Mouse (Mus musculus) CH12.LX (cell line): Measurements from ENCODE around the gene Krt87. TPM values are rescaled to one million over a fixed set of nuclear protein-coding genes. Genes with fewer than 3 reads are reported as not detected.

Source experiments
- DNase-seq: peaks from one replicate; pipeline ENCODE4 v3.0.0-alpha.2; 2013; ENCODE audit errors: extremely low read depth
- H3K27ac ChIP-seq: 2 replicates; pipeline ENCODE4 v1.5.1; 2012; ENCODE audit warnings: low read depth, mild to moderate bottlenecking, control low read depth, moderate library complexity; ENCODE audit not compliant: insufficient read depth
- H3K27me3 ChIP-seq: replicated peaks from 2 replicates; pipeline ENCODE3; 2012; ENCODE audit warnings: inconsistent platforms
- H3K36me3 ChIP-seq, 2 experiments: replicated peaks in 1 of 2; 2 replicates each; pipeline versions ENCODE3 to v1.6.1; 2012; ENCODE audit warnings: inconsistent platforms in 1 of 2, low read length in 1 of 2, mild to moderate bottlenecking in 1 of 2, mixed read lengths in 1 of 2, moderate library complexity in 1 of 2; ENCODE audit not compliant: control insufficient read depth in 1 of 2, insufficient read depth in 1 of 2
- H3K4me1 ChIP-seq, 2 experiments: 2 replicates each; pipeline ENCODE4 v1.6.1; 2012; ENCODE audit warnings: inconsistent platforms in 1 of 2, moderate library complexity in 1 of 2; ENCODE audit not compliant: insufficient read depth in 2 of 2, control insufficient read depth in 1 of 2
- H3K4me2 ChIP-seq: 2 replicates; pipeline ENCODE4 v1.6.1; 2012; ENCODE audit warnings: low read depth, mild to moderate bottlenecking, control low read depth; ENCODE audit not compliant: poor library complexity, insufficient read depth, severe bottlenecking
- H3K4me3 ChIP-seq, 3 experiments: fragments of 150-350 bp in 1 of 3; sonication (generic) in 1 of 3; replicated peaks in 1 of 3; 2 replicates each; pipeline versions ENCODE3 to v1.5.1; 2011 to 2012; ENCODE audit warnings: low read depth in 2 of 3, low read length in 2 of 3, mild to moderate bottlenecking in 2 of 3, moderate library complexity in 2 of 3, control low read depth in 1 of 3, improper control_type of control experiment in 1 of 3, inconsistent platforms in 1 of 3, mixed read lengths in 1 of 3; ENCODE audit not compliant: poor library complexity in 1 of 3
- H3K79me2 ChIP-seq: replicated peaks from 2 replicates; pipeline ENCODE4 v1.6.1; 2012; ENCODE audit warnings: mild to moderate bottlenecking, moderate library complexity; ENCODE audit not compliant: control insufficient read depth, poor library complexity, insufficient read depth, severe bottlenecking; ENCODE audit errors: extremely low read depth
- H3K9ac ChIP-seq: 2 replicates; pipeline ENCODE4 v1.6.1; 2012; ENCODE audit warnings: low read depth, mild to moderate bottlenecking, control low read depth, moderate library complexity; ENCODE audit not compliant: insufficient read depth
- H3K9me3 ChIP-seq: replicated peaks from 2 replicates; pipeline ENCODE3; 2012; ENCODE audit warnings: low read length, inconsistent platforms, mixed read lengths
- BHLHE40 ChIP-seq: IDR thresholded peaks from 2 replicates; pipeline ENCODE4 v1.6.1; 2011; ENCODE audit warnings: mild to moderate bottlenecking, low read depth, low read length, improper control_type of control experiment
- EP300 ChIP-seq: IDR thresholded peaks from 2 replicates; pipeline ENCODE4 v1.6.1; 2011; ENCODE audit warnings: low read length, improper control_type of control experiment
- ETS1 ChIP-seq: conservative IDR thresholded peaks from 2 replicates; pipeline ENCODE4 v1.6.1; 2012; ENCODE audit warnings: low read depth, mild to moderate bottlenecking, inconsistent platforms, low read length, improper control_type of control experiment, moderate library complexity
- HCFC1 ChIP-seq: IDR thresholded peaks from 2 replicates; pipeline ENCODE4 v1.6.1; 2012; ENCODE audit warnings: low read depth, mild to moderate bottlenecking, inconsistent platforms, low read length, improper control_type of control experiment
- IRF4 ChIP-seq: IDR thresholded peaks from 2 replicates; pipeline ENCODE4 v1.6.1; 2014; ENCODE audit warnings: low read depth, mild to moderate bottlenecking, inconsistent platforms, low read length, improper control_type of control experiment
- JUN ChIP-seq: IDR thresholded peaks from 2 replicates; pipeline ENCODE4 v1.6.1; 2011; ENCODE audit warnings: low read depth, mild to moderate bottlenecking, low read length, improper control_type of control experiment, moderate library complexity; ENCODE audit not compliant: insufficient read depth
- JUND ChIP-seq: conservative IDR thresholded peaks from 2 replicates; pipeline ENCODE4 v1.6.1; 2011; ENCODE audit warnings: low read depth, low read length, improper control_type of control experiment
- KAT2A ChIP-seq: IDR thresholded peaks from 2 replicates; pipeline ENCODE4 v1.6.1; 2012; ENCODE audit warnings: low read length, improper control_type of control experiment, inconsistent platforms; ENCODE audit not compliant: insufficient replicate concordance
- MAFK ChIP-seq: IDR thresholded peaks from 2 replicates; pipeline ENCODE4 v1.6.1; 2011; ENCODE audit warnings: low read length, improper control_type of control experiment; ENCODE audit not compliant: insufficient replicate concordance
- MAZ ChIP-seq: IDR thresholded peaks from 2 replicates; pipeline ENCODE4 v1.6.1; 2012; ENCODE audit warnings: low read depth, mild to moderate bottlenecking, inconsistent platforms, low read length, improper control_type of control experiment, moderate library complexity
- MEF2A ChIP-seq: IDR thresholded peaks from 2 replicates; pipeline ENCODE4 v1.6.1; 2014; ENCODE audit warnings: low read depth, mild to moderate bottlenecking, inconsistent platforms, low read length, improper control_type of control experiment, borderline replicate concordance
- POLR2AphosphoS2 ChIP-seq: IDR thresholded peaks from 2 replicates; pipeline ENCODE4 v1.6.1; 2011; ENCODE audit warnings: low read depth, low read length, improper control_type of control experiment
- SIN3A ChIP-seq: IDR thresholded peaks from 2 replicates; pipeline ENCODE4 v1.6.1; 2012; ENCODE audit warnings: low read length, improper control_type of control experiment, inconsistent platforms
- USF2 ChIP-seq: conservative IDR thresholded peaks from 2 replicates; pipeline ENCODE4 v1.6.1; 2011; ENCODE audit warnings: low read depth, low read length, improper control_type of control experiment
- ZC3H11A ChIP-seq: IDR thresholded peaks from 2 replicates; pipeline ENCODE4 v1.6.1; 2012; ENCODE audit warnings: low read depth, mild to moderate bottlenecking, inconsistent platforms, low read length, improper control_type of control experiment
- dilution Hi-C: fragments of 300-500 bp; cut with MboI; formaldehyde crosslinking; loops from 2 replicates; pipeline ENCODE4 v1.14.3; 2020; ENCODE audit warnings: low sequenced_read_pairs; ENCODE audit not compliant: extremely low pct_unique_long_range_greater_than_20kb, extremely low pct_ligation_motif_present
- in situ Hi-C: fragments of 300-500 bp; cut with MboI; formaldehyde crosslinking; loops from 3 replicates; pipeline ENCODE4 v1.14.3; 2019; ENCODE audit warnings: low sequenced_read_pairs, low pct_ligation_motif_present, low pct_unique_long_range_greater_than_20kb, mixed read lengths
- polyA plus RNA-seq: library from polyadenylated mRNA; unstranded; fragments of >175 nt; gene quantifications from 2 replicates; pipeline ENCODE4 v1.2.1, GENCODE M21; 2012; ENCODE audit warnings: low read depth; ENCODE audit not compliant: insufficient read length
- total RNA-seq, 2 experiments: library from RNA; depleted of rRNA; stranded (reverse); fragments of 300-350 nt in 1 of 2; fragments of >200 nt in 1 of 2; gene quantifications; 2 replicates each; pipeline ENCODE4 v1.2.3; 2012 to 2014

Gene Krt87
- total and polyA plus RNA-seq, 3 experiments: 0.08 to 0.16 TPM; not detected in 1

- in situ Hi-C loops: no loop called here
- peaks cover 29 to 51% of the 10 kb centered on the region in 2 experiments for H3K4me1 ChIP-seq
- TF ChIP-seq JUND (no peak), MAZ (no peak)
- peaks cover 10% of the 10 kb centered on the region for H3K27me3 ChIP-seq
- H3K27ac ChIP-seq: no peak overlapping the region
- DNase-seq: no peak
- H3K9me3 ChIP-seq: no peaks in the 10 kb centered on the region
- no peak overlapping the region for H3K4me3 ChIP-seq
- dilution Hi-C loops: no loop called here
- no peak overlapping the region for H3K9ac ChIP-seq
- H3K36me3 ChIP-seq: no peaks in the 10 kb centered on the region
- no peak overlapping the region for H3K4me2 ChIP-seq
- H3K79me2 ChIP-seq: no peaks in the 10 kb centered on the region
Observed at GRCm38 (mm10) chr15:101412188-101412587, 26.4 kb downstream of the Krt87 start.

- Histone ChIP-seq H3K9ac (no peak within 1 kb of the TSS), H3K4me2 (no peak within 1 kb of the TSS), H3K4me3 (no peak within 1 kb of the TSS), H3K4me1 (peaks cover 24 to 46% of the 10 kb centered on the region in 2 experiments), H3K79me2 (no peaks in the 10 kb centered on the region), H3K9me3 (no peaks in the 10 kb centered on the region), H3K27ac (no peak within 1 kb of the TSS), H3K27me3 (peaks cover 11% of the 10 kb centered on the region), H3K36me3 (no peaks in the 10 kb centered on the region)
- dilution Hi-C loops (no loop called here), in situ Hi-C loops (no loop called here)
- peak; percentile 13 for DNase-seq
- TF ChIP-seq POLR2AphosphoS2 (no peak), KAT2A (no peak), EP300 (no peak), ZC3H11A (no peak), JUN (no peak), SIN3A (no peak), IRF4 (no peak), MAZ (no peak), JUND (no peak), USF2 (no peak), BHLHE40 (no peak), MEF2A (no peak), MAFK (no peak), HCFC1 (no peak), ETS1 (no peak)
Observed at GRCm38 (mm10) chr15:101410775-101411174, 27.8 kb downstream of the Krt87 start, which contains the start of gene Krt7. Gene Krt7 (plus strand): TSS chr15:101411043.
